Mouse (Mus musculus): ENCODE measurements around the gene Coa5. TPM values are rescaled to one million over a fixed set of nuclear protein-coding genes. Genes with fewer than 3 reads are reported as not detected.

The Coa5 gene
- total and polyA plus RNA-seq, 2 experiments from 2014 or later, result 37.1 to 45.3 TPM

- ATAC-seq, result no peak
- Histone ChIP-seq H3K9me3 (ENCODE audit: low read length) (no peaks in the 10 kb centered on the region), H3K4me1 (ENCODE audit: insufficient read depth) (no peaks in the 10 kb centered on the region), H3K9ac (no peak overlapping the region), H3K4me2 (ENCODE audit: low read depth) (no peak overlapping the region), H3K27me3 (ENCODE audit: insufficient read depth, low read length) (no peaks in the 10 kb centered on the region), H3K4me3 (ENCODE audit: low read depth, low read length) (no peak overlapping the region), H3K36me3 (ENCODE audit: insufficient read depth) (peaks cover 23% of the 10 kb centered on the region), H3K27ac (ENCODE audit: low read depth, low read length) (no peak overlapping the region)
- WGBS, result 90% methylated on average over 8 of the region's 8 CpGs
- DNase-seq, result no peak
- no peak for TF ChIP-seq CTCF (IDR thresholded peaks at IDR 0.05; ENCODE audit: low read depth)
Measured at GRCm38 (mm10) chr1:37408059-37408458, 21.8 kb downstream of the Coa5 start.

- Histone ChIP-seq H3K4me1 (ENCODE audit: insufficient read depth) (no peaks in the 10 kb centered on the region), H3K9me3 (ENCODE audit: low read length) (no peaks in the 10 kb centered on the region), H3K9ac (no peak overlapping the region), H3K36me3 (ENCODE audit: insufficient read depth) (peaks cover 30% of the 10 kb centered on the region), H3K4me3 (ENCODE audit: low read depth, low read length) (no peak overlapping the region), H3K27me3 (ENCODE audit: insufficient read depth, low read length) (no peaks in the 10 kb centered on the region), H3K4me2 (ENCODE audit: low read depth) (no peak overlapping the region), H3K27ac (ENCODE audit: low read depth, low read length) (no peak overlapping the region)
- no peak for ATAC-seq
- TF ChIP-seq CTCF (IDR thresholded peaks at IDR 0.05; ENCODE audit: low read depth), result no peak
- 89% methylated on average over 8 of the region's 8 CpGs for WGBS
- DNase-seq, result no peak
Measured at GRCm38 (mm10) chr1:37407228-37407627, 22.7 kb downstream of the Coa5 start.

- WGBS, result 77% methylated on average over 2 of the region's 2 CpGs
- ATAC-seq, result no peak
Measured at GRCm38 (mm10) chr1:37405137-37405536, 24.8 kb downstream of the Coa5 start.

GRCm38 (mm10) chr1:37401687-37402086 is 28.2 kb downstream of the Coa5 start:
- H3K27ac ChIP-seq (ENCODE audit: low read depth, low read length), result no peak overlapping the region
- H3K4me2 ChIP-seq (ENCODE audit: low read depth), result no peak overlapping the region
- DNase-seq (peak; percentile 73), ATAC-seq (peak; percentile 58)
- H3K9me3 ChIP-seq (ENCODE audit: low read length), result no peaks in the 10 kb centered on the region
- no peak overlapping the region for H3K4me3 ChIP-seq (ENCODE audit: low read depth, low read length)
- 58% methylated on average over 4 of the region's 4 CpGs for WGBS
- H3K9ac ChIP-seq, result no peak overlapping the region
- H3K27me3 ChIP-seq (ENCODE audit: insufficient read depth, low read length), result no peaks in the 10 kb centered on the region
- H3K36me3 ChIP-seq (ENCODE audit: insufficient read depth), result peaks cover 55% of the 10 kb centered on the region
- TF ChIP-seq CTCF (IDR thresholded peaks at IDR 0.05; ENCODE audit: low read depth), result peak; percentile 77
- no peaks in the 10 kb centered on the region for H3K4me1 ChIP-seq (ENCODE audit: insufficient read depth)

More at GRCm38 (mm10) chr1:37405137-37405536, 24.8 kb downstream of the Coa5 start:
- no peak overlapping the region for H3K27ac ChIP-seq (ENCODE audit: low read depth, low read length)
- H3K9ac ChIP-seq, result no peak overlapping the region
- H3K27me3 ChIP-seq (ENCODE audit: insufficient read depth, low read length), result no peaks in the 10 kb centered on the region
- H3K36me3 ChIP-seq (ENCODE audit: insufficient read depth), result peaks cover 40% of the 10 kb centered on the region
- no peak overlapping the region for H3K4me3 ChIP-seq (ENCODE audit: low read depth, low read length)
- no peaks in the 10 kb centered on the region for H3K9me3 ChIP-seq (ENCODE audit: low read length)
- H3K4me2 ChIP-seq (ENCODE audit: low read depth), result no peak overlapping the region
- no peak for TF ChIP-seq CTCF (IDR thresholded peaks at IDR 0.05; ENCODE audit: low read depth)
- H3K4me1 ChIP-seq (ENCODE audit: insufficient read depth), result no peaks in the 10 kb centered on the region
- DNase-seq, result no peak

GRCm38 (mm10) chr1:37399734-37400133 is 30.2 kb downstream of the Coa5 start:
- no peak for ATAC-seq
- H3K9ac ChIP-seq, result no peak overlapping the region

GRCm38 (mm10) chr1:37398961-37399360 is 30.9 kb downstream of the Coa5 start:
- no peak overlapping the region for H3K9ac ChIP-seq
- no peaks in the 10 kb centered on the region for H3K9me3 ChIP-seq (ENCODE audit: low read length)
- TF ChIP-seq CTCF (IDR thresholded peaks at IDR 0.05; ENCODE audit: low read depth), result no peak
- no peaks in the 10 kb centered on the region for H3K4me1 ChIP-seq (ENCODE audit: insufficient read depth)
- H3K36me3 ChIP-seq (ENCODE audit: insufficient read depth), result peaks cover 61% of the 10 kb centered on the region
- no peak overlapping the region for H3K4me2 ChIP-seq (ENCODE audit: low read depth)
- no peak overlapping the region for H3K27ac ChIP-seq (ENCODE audit: low read depth, low read length)
- H3K27me3 ChIP-seq (ENCODE audit: insufficient read depth, low read length), result no peaks in the 10 kb centered on the region
- 77% methylated on average over 3 of the region's 3 CpGs for WGBS
- DNase-seq (no peak), ATAC-seq (no peak)
- H3K4me3 ChIP-seq (ENCODE audit: low read depth, low read length), result no peak overlapping the region

More at GRCm38 (mm10) chr1:37399734-37400133, 30.2 kb downstream of the Coa5 start:
- H3K9me3 ChIP-seq (ENCODE audit: low read length), result no peaks in the 10 kb centered on the region
- H3K36me3 ChIP-seq (ENCODE audit: insufficient read depth), result peaks cover 64% of the 10 kb centered on the region
- H3K4me1 ChIP-seq (ENCODE audit: insufficient read depth), result no peaks in the 10 kb centered on the region
- 81% methylated on average over 8 of the region's 8 CpGs for WGBS
- no peaks in the 10 kb centered on the region for H3K27me3 ChIP-seq (ENCODE audit: insufficient read depth, low read length)
- H3K4me3 ChIP-seq (ENCODE audit: low read depth, low read length), result no peak overlapping the region
- no peak for DNase-seq
- H3K4me2 ChIP-seq (ENCODE audit: low read depth), result no peak overlapping the region
- H3K27ac ChIP-seq (ENCODE audit: low read depth, low read length), result no peak overlapping the region
- TF ChIP-seq CTCF (IDR thresholded peaks at IDR 0.05; ENCODE audit: low read depth), result no peak

GRCm38 (mm10) chr1:37396481-37396880 is 33.4 kb downstream of the Coa5 start:
- Histone ChIP-seq H3K4me3 (ENCODE audit: low read depth, low read length) (no peak overlapping the region), H3K4me1 (ENCODE audit: insufficient read depth) (no peaks in the 10 kb centered on the region), H3K4me2 (ENCODE audit: low read depth) (no peak overlapping the region), H3K36me3 (ENCODE audit: insufficient read depth) (peaks cover 59% of the 10 kb centered on the region), H3K9ac (no peak overlapping the region), H3K27me3 (ENCODE audit: insufficient read depth, low read length) (no peaks in the 10 kb centered on the region), H3K9me3 (ENCODE audit: low read length) (no peaks in the 10 kb centered on the region), H3K27ac (ENCODE audit: low read depth, low read length) (no peak overlapping the region)
- TF ChIP-seq CTCF (IDR thresholded peaks at IDR 0.05; ENCODE audit: low read depth), result no peak
- DNase-seq (no peak), ATAC-seq (no peak)
- 83% methylated on average over 1 of the region's 1 CpGs for WGBS
